Mouse (Mus musculus) hindbrain, embryonic 14.5 days (tissue): ENCODE data around the gene Fgf4. TPM values are rescaled to one million over a fixed set of nuclear protein-coding genes. Genes with fewer than 3 reads are reported as not detected.

Experiments used
- ATAC-seq: fragments of 200-750 bp; cut with Nextera tagmentation; 2 replicates; pipeline ENCODE4 v1.8.0; 2017; ENCODE audit warnings: moderate number of reproducible peaks, mild to moderate bottlenecking, moderate TSS enrichment, moderate library complexity; ENCODE audit not compliant: low FRiP score
- DNase-seq: peaks from one replicate; pipeline ENCODE4 v3.0.0-alpha.2; 2015; ENCODE audit warnings: low spot score
- H3K27ac ChIP-seq: fragments of 300-500 bp; sonication (generic); 2 replicates; pipeline ENCODE4 v1.5.1; 2014; ENCODE audit warnings: mild to moderate bottlenecking, moderate library complexity
- H3K27me3 ChIP-seq: fragments of 300-500 bp; sonication (generic); 2 replicates; pipeline ENCODE4 v1.6.1; 2014; ENCODE audit warnings: mild to moderate bottlenecking, low read length, mixed read lengths; ENCODE audit not compliant: control insufficient read depth, insufficient read depth
- H3K36me3 ChIP-seq: fragments of 300-500 bp; sonication (generic); replicated peaks from 2 replicates; pipeline ENCODE4 v1.6.1; 2014; ENCODE audit not compliant: control insufficient read depth, insufficient read depth
- H3K4me1 ChIP-seq: fragments of 300-500 bp; sonication (generic); replicated peaks from 2 replicates; pipeline ENCODE4 v1.6.1; 2014; ENCODE audit warnings: antibody characterized with exemption, low read length, mixed read lengths; ENCODE audit not compliant: control insufficient read depth, insufficient read depth
- H3K4me2 ChIP-seq: fragments of 300-500 bp; sonication (generic); replicated peaks from 2 replicates; pipeline ENCODE4 v1.6.1; 2014; ENCODE audit warnings: mild to moderate bottlenecking, moderate library complexity
- H3K4me3 ChIP-seq: fragments of 300-500 bp; sonication (generic); replicated peaks from 2 replicates; pipeline ENCODE4 v1.5.1; 2014; ENCODE audit warnings: mild to moderate bottlenecking, low read length
- H3K9ac ChIP-seq: fragments of 300-500 bp; sonication (generic); 2 replicates; pipeline ENCODE4 v1.6.1; 2014
- H3K9me3 ChIP-seq: fragments of 300-500 bp; sonication (generic); 2 replicates; pipeline ENCODE4 v1.6.1; 2016; ENCODE audit warnings: low read length; ENCODE audit not compliant: control insufficient read depth
- WGBS: fragments of 180-500 bp; shearing (Covaris S2); extraction: QIAGEN DNeasy Blood & Tissue Kit; methylation state at CpG from one replicate; pipeline ENCODE4 v1.1.7; 2014; 5-methylcytosine and 5-hydroxymethylcytosine counted together
- polyA plus RNA-seq: library from polyadenylated mRNA; unstranded; fragments of >200 nt; fragmentation: Nextera tagmentation; extraction: Ambion mirVana; gene quantifications from 2 replicates; pipeline ENCODE4 v1.2.1, GENCODE M21; 2014

Gene Fgf4
- polyA plus RNA-seq, 1 experiment from 2014 or later = not detected

GRCm38 (mm10) chr7:144838522-144839503, 8.4 kb upstream of the Fgf4 start:
- under 1% methylated on average over 94 of the region's 94 CpGs for WGBS
- peak overlapping the region; percentile 24; the same call in 1 of the 2 replicates for H3K27ac ChIP-seq
- ATAC-seq (peak; percentile 47; the same call in 1 of the 2 replicates), DNase-seq (peak; percentile 48)
- H3K27me3 ChIP-seq = peaks cover 55% of the 10 kb centered on the region
- no peaks in the 10 kb centered on the region for H3K9me3 ChIP-seq
- peak overlapping the region; percentile 65 for H3K4me2 ChIP-seq
- no peaks in the 10 kb centered on the region for H3K36me3 ChIP-seq
- H3K4me3 ChIP-seq = peak overlapping the region; percentile 44
- H3K4me1 ChIP-seq = peaks cover 9% of the 10 kb centered on the region; the same call in 1 of the 2 replicates
- peak overlapping the region; percentile 43 for H3K9ac ChIP-seq

GRCm38 (mm10) chr7:144846158-144846557, 1.0 kb upstream of the Fgf4 start:
- ATAC-seq (no peak), DNase-seq (no peak)
- Histone ChIP-seq H3K9me3 (no peaks in the 10 kb centered on the region), H3K27me3 (peaks cover 3% of the 10 kb centered on the region), H3K4me3 (no peak overlapping the region), H3K4me2 (no peak overlapping the region), H3K36me3 (no peaks in the 10 kb centered on the region), H3K9ac (no peak overlapping the region), H3K4me1 (no peaks in the 10 kb centered on the region), H3K27ac (no peak overlapping the region)
- 17% methylated on average over 4 of the region's 4 CpGs for WGBS

GRCm38 (mm10) chr7:144851321-144851720, 4.2 kb downstream of the Fgf4 start:
- WGBS = 53% methylated on average over 3 of the region's 3 CpGs
- Histone ChIP-seq H3K4me1 (no peaks in the 10 kb centered on the region), H3K9me3 (no peaks in the 10 kb centered on the region), H3K4me3 (no peak overlapping the region), H3K27ac (no peak overlapping the region), H3K4me2 (no peak overlapping the region), H3K27me3 (no peaks in the 10 kb centered on the region), H3K9ac (no peak overlapping the region), H3K36me3 (no peaks in the 10 kb centered on the region)
- DNase-seq = no peak
- ATAC-seq = no peak

- peaks cover 9% of the 10 kb centered on the region for H3K27me3 ChIP-seq
- WGBS = 52% methylated on average over 3 of the region's 3 CpGs
- no peak for DNase-seq
These were observed 7.8 kb downstream of the Fgf4 start for GRCm38 (mm10) chr7:144854966-144855365.

GRCm38 (mm10) chr7:144857158-144857557, 10.0 kb downstream of the Fgf4 start:
- Histone ChIP-seq H3K9ac (no peak overlapping the region), H3K27ac (no peak overlapping the region), H3K36me3 (no peaks in the 10 kb centered on the region), H3K9me3 (no peaks in the 10 kb centered on the region), H3K4me2 (no peak overlapping the region), H3K4me1 (no peaks in the 10 kb centered on the region; the same call in 1 of the 2 replicates), H3K27me3 (peaks cover 31% of the 10 kb centered on the region), H3K4me3 (no peak overlapping the region)
- no peak for ATAC-seq
- WGBS = 81% methylated on average over 7 of the region's 7 CpGs
- no peak for DNase-seq

More at GRCm38 (mm10) chr7:144854966-144855365, 7.8 kb downstream of the Fgf4 start:
- Histone ChIP-seq H3K4me3 (no peak overlapping the region), H3K36me3 (no peaks in the 10 kb centered on the region), H3K27ac (no peak overlapping the region), H3K4me2 (no peak overlapping the region), H3K4me1 (no peaks in the 10 kb centered on the region), H3K9me3 (no peaks in the 10 kb centered on the region), H3K9ac (no peak overlapping the region)
- ATAC-seq = no peak

- Histone ChIP-seq H3K4me2 (no peak overlapping the region), H3K4me1 (no peaks in the 10 kb centered on the region; the same call in 1 of the 2 replicates), H3K36me3 (no peaks in the 10 kb centered on the region), H3K27me3 (peaks cover 38% of the 10 kb centered on the region), H3K9me3 (no peaks in the 10 kb centered on the region), H3K27ac (no peak overlapping the region), H3K4me3 (no peak overlapping the region), H3K9ac (no peak overlapping the region)
- no peak for DNase-seq
- no peak for ATAC-seq
- 67% methylated on average over 3 of the region's 3 CpGs for WGBS
These were observed 10.7 kb downstream of the Fgf4 start for GRCm38 (mm10) chr7:144857826-144858342.

- H3K9me3 ChIP-seq = no peaks in the 10 kb centered on the region
- no peak for DNase-seq
These were observed 11.5 kb downstream of the Fgf4 start for GRCm38 (mm10) chr7:144858702-144859101.

GRCm38 (mm10) chr7:144861056-144861768, 14.0 kb downstream of the Fgf4 start:
- Histone ChIP-seq H3K27ac (no peak overlapping the region), H3K36me3 (no peaks in the 10 kb centered on the region), H3K27me3 (peaks cover 72% of the 10 kb centered on the region), H3K9me3 (no peaks in the 10 kb centered on the region), H3K9ac (no peak overlapping the region), H3K4me3 (peak overlapping the region; percentile 21), H3K4me2 (peak overlapping the region; percentile 29), H3K4me1 (no peaks in the 10 kb centered on the region; the same call in 1 of the 2 replicates)
- 1% methylated on average over 68 of the region's 72 CpGs for WGBS
- DNase-seq (no peak), ATAC-seq (no peak)

More at GRCm38 (mm10) chr7:144858702-144859101, 11.5 kb downstream of the Fgf4 start:
- no peak overlapping the region for H3K27ac ChIP-seq
- no peak for ATAC-seq
- H3K36me3 ChIP-seq = no peaks in the 10 kb centered on the region
- WGBS = 85% methylated on average over 1 of the region's 1 CpGs
- H3K4me3 ChIP-seq = no peak overlapping the region
- peaks cover 47% of the 10 kb centered on the region for H3K27me3 ChIP-seq
- no peaks in the 10 kb centered on the region; the same call in 1 of the 2 replicates for H3K4me1 ChIP-seq
- no peak overlapping the region for H3K4me2 ChIP-seq
- H3K9ac ChIP-seq = no peak overlapping the region

GRCm38 (mm10) chr7:144861769-144862070, 14.6 kb downstream of the Fgf4 start:
- DNase-seq (no peak), ATAC-seq (no peak)
- Histone ChIP-seq H3K9me3 (no peaks in the 10 kb centered on the region), H3K27ac (no peak overlapping the region), H3K27me3 (peaks cover 77% of the 10 kb centered on the region), H3K4me3 (peak overlapping the region; percentile 21), H3K4me1 (no peaks in the 10 kb centered on the region; the same call in 1 of the 2 replicates), H3K4me2 (peak overlapping the region; percentile 29), H3K9ac (no peak overlapping the region), H3K36me3 (no peaks in the 10 kb centered on the region)
- under 1% methylated on average over 28 of the region's 28 CpGs for WGBS
